Mouse (Mus musculus) hindbrain, embryonic 10.5 days (tissue): Measurements from ENCODE around the gene Prkaa1. TPM values are rescaled to one million over a fixed set of nuclear protein-coding genes. Genes with fewer than 3 reads are reported as not detected.

Experiments used
- DNase-seq: peaks from one replicate; pipeline ENCODE4 v3.0.0-alpha.2; 2017; ENCODE audit warnings: low spot score
- H3K27ac ChIP-seq: fragments of 300-500 bp; sonication (generic); 2 replicates; pipeline ENCODE4 v1.5.1; 2016; ENCODE audit warnings: mild to moderate bottlenecking, moderate library complexity
- H3K27me3 ChIP-seq: fragments of 300-500 bp; sonication (generic); 2 replicates; pipeline ENCODE4 v1.6.1; 2016; ENCODE audit warnings: mild to moderate bottlenecking; ENCODE audit not compliant: poor library complexity, insufficient read depth, severe bottlenecking
- H3K36me3 ChIP-seq: fragments of 300-500 bp; sonication (generic); 2 replicates; pipeline ENCODE4 v1.6.1; 2016; ENCODE audit warnings: mild to moderate bottlenecking, moderate library complexity
- H3K4me1 ChIP-seq: fragments of 300-500 bp; sonication (generic); replicated peaks from 2 replicates; pipeline ENCODE4 v1.6.1; 2016; ENCODE audit warnings: mild to moderate bottlenecking
- H3K4me3 ChIP-seq: fragments of 300-500 bp; sonication (generic); 2 replicates; pipeline ENCODE4 v1.5.1; 2016; ENCODE audit warnings: mild to moderate bottlenecking, moderate library complexity
- H3K9me3 ChIP-seq: fragments of 300-500 bp; sonication (generic); 2 replicates; pipeline ENCODE4 v1.6.1; 2016; ENCODE audit warnings: mild to moderate bottlenecking, moderate library complexity
- WGBS: fragments of 180-500 bp; shearing (Covaris S2); methylation state at CpG from one replicate; pipeline ENCODE4 v1.1.7; 2016; 5-methylcytosine and 5-hydroxymethylcytosine counted together
- polyA plus RNA-seq: library from polyadenylated mRNA; unstranded; fragments of >200 nt; fragmentation: Nextera tagmentation; extraction: Ambion mirVana; gene quantifications from 2 replicates; pipeline ENCODE4 v1.2.1, GENCODE M21; 2016

Prkaa1 gene
- polyA plus RNA-seq, 1 experiment from 2014 or later = 14.2 TPM

GRCm38 (mm10) chr15:5155093-5155492, 11.4 kb downstream of the Prkaa1 start:
- 0 out of 2 replicates have a peak, but pooled peaks cover 2% of the 10 kb centered on the region for H3K4me1 ChIP-seq
- H3K4me3 ChIP-seq = no peak overlapping the region
- H3K27me3 ChIP-seq = no peaks in the 10 kb centered on the region
- no peak for DNase-seq
- WGBS = 86% methylated on average over 5 of the region's 5 CpGs
- H3K27ac ChIP-seq = no peak overlapping the region
- H3K36me3 ChIP-seq = no peaks in the 10 kb centered on the region
- H3K9me3 ChIP-seq = no peaks in the 10 kb centered on the region

- 94% methylated on average over 4 of the region's 4 CpGs for whole genome bisulfite sequencing
- no peak for DNase-seq
- Histone ChIP-seq H3K36me3 (peaks cover 8% of the 10 kb centered on the region), H3K4me3 (no peak overlapping the region), H3K4me1 (0 out of 2 replicates have a peak, but pooled peaks cover 2% of the 10 kb centered on the region), H3K27ac (no peak overlapping the region), H3K9me3 (no peaks in the 10 kb centered on the region), H3K27me3 (no peaks in the 10 kb centered on the region)
Observed at GRCm38 (mm10) chr15:5156355-5156754, 12.7 kb downstream of the Prkaa1 start.

- 87% methylated on average over 1 of the region's 1 CpGs for WGBS
- Histone ChIP-seq H3K36me3 (peaks cover 15% of the 10 kb centered on the region), H3K27ac (no peak overlapping the region), H3K4me1 (0 out of 2 replicates have a peak, but pooled peaks cover 2% of the 10 kb centered on the region), H3K9me3 (no peaks in the 10 kb centered on the region), H3K4me3 (no peak overlapping the region), H3K27me3 (no peaks in the 10 kb centered on the region)
- no peak for DNase-seq
Observed at GRCm38 (mm10) chr15:5157386-5157785, 13.7 kb downstream of the Prkaa1 start.

- 80% methylated on average over 6 of the region's 6 CpGs for WGBS
- Histone ChIP-seq H3K27ac (no peak overlapping the region), H3K27me3 (no peaks in the 10 kb centered on the region), H3K4me3 (no peak overlapping the region), H3K36me3 (peaks cover 26% of the 10 kb centered on the region), H3K9me3 (no peaks in the 10 kb centered on the region), H3K4me1 (0 out of 2 replicates have a peak, but pooled peaks cover 2% of the 10 kb centered on the region)
- no peak for DNase-seq
Observed at GRCm38 (mm10) chr15:5158827-5159226, 15.2 kb downstream of the Prkaa1 start.

- H3K27me3 ChIP-seq = no peaks in the 10 kb centered on the region
Observed at GRCm38 (mm10) chr15:5165121-5165773, 21.6 kb downstream of the Prkaa1 start.

GRCm38 (mm10) chr15:5173217-5173820, 29.7 kb downstream of the Prkaa1 start:
- no peak overlapping the region for H3K27ac ChIP-seq
- H3K4me1 ChIP-seq = no peaks in the 10 kb centered on the region
- H3K4me3 ChIP-seq = no peak overlapping the region
- no peak for DNase-seq
- 92% methylated on average over 12 of the region's 12 CpGs for WGBS
- no peaks in the 10 kb centered on the region for H3K27me3 ChIP-seq
- peaks cover 84% of the 10 kb centered on the region for H3K36me3 ChIP-seq
- H3K9me3 ChIP-seq = no peaks in the 10 kb centered on the region

More at GRCm38 (mm10) chr15:5165121-5165773, 21.6 kb downstream of the Prkaa1 start:
- H3K36me3 ChIP-seq = peaks cover 67% of the 10 kb centered on the region
- no peak overlapping the region for H3K27ac ChIP-seq
- no peak for DNase-seq
- WGBS = 90% methylated on average over 12 of the region's 12 CpGs
- H3K9me3 ChIP-seq = no peaks in the 10 kb centered on the region
- no peaks in the 10 kb centered on the region for H3K4me1 ChIP-seq
- H3K4me3 ChIP-seq = no peak overlapping the region

GRCm38 (mm10) chr15:5184668-5185330, 41.1 kb downstream of the Prkaa1 start:
- no peak for DNase-seq

GRCm38 (mm10) chr15:5185366-5186292, 42.0 kb downstream of the Prkaa1 start, which contains the start of gene Ttc33:
Ttc33 (plus strand) TSS chr15:5185525.
- peak within 1 kb of the TSS; percentile 98 for H3K4me3 ChIP-seq
- H3K27me3 ChIP-seq = no peaks in the 10 kb centered on the region
- peaks cover 18% of the 10 kb centered on the region for H3K4me1 ChIP-seq
- no peaks in the 10 kb centered on the region for H3K9me3 ChIP-seq
- WGBS = under 1% methylated on average over 55 of the region's 55 CpGs
- H3K36me3 ChIP-seq = peaks cover 14% of the 10 kb centered on the region
- peak within 1 kb of the TSS; percentile 93 for H3K27ac ChIP-seq
- DNase-seq = peak; percentile 70

More at GRCm38 (mm10) chr15:5184668-5185330, 41.1 kb downstream of the Prkaa1 start:
- H3K4me1 ChIP-seq = peaks cover 18% of the 10 kb centered on the region
- peak overlapping the region; percentile 98 for H3K4me3 ChIP-seq
- peak overlapping the region; percentile 93 for H3K27ac ChIP-seq
- H3K27me3 ChIP-seq = no peaks in the 10 kb centered on the region
- WGBS = 46% methylated on average over 11 of the region's 11 CpGs
- H3K9me3 ChIP-seq = no peaks in the 10 kb centered on the region
- peaks cover 10% of the 10 kb centered on the region for H3K36me3 ChIP-seq

- peak overlapping the region; percentile 93 for H3K27ac ChIP-seq
- peaks cover 18% of the 10 kb centered on the region for H3K36me3 ChIP-seq
- DNase-seq = no peak
- H3K9me3 ChIP-seq = no peaks in the 10 kb centered on the region
- peak overlapping the region; percentile 98 for H3K4me3 ChIP-seq
- H3K4me1 ChIP-seq = peaks cover 18% of the 10 kb centered on the region
- 46% methylated on average over 10 of the region's 10 CpGs for WGBS
- no peaks in the 10 kb centered on the region for H3K27me3 ChIP-seq
Observed at GRCm38 (mm10) chr15:5186293-5186675, 42.6 kb downstream of the Prkaa1 start.

- DNase-seq = no peak
- H3K9me3 ChIP-seq = no peaks in the 10 kb centered on the region
- H3K4me3 ChIP-seq = no peak overlapping the region
- H3K27ac ChIP-seq = no peak overlapping the region
- H3K27me3 ChIP-seq = no peaks in the 10 kb centered on the region
- H3K4me1 ChIP-seq = peaks cover 18% of the 10 kb centered on the region
- H3K36me3 ChIP-seq = peaks cover 24% of the 10 kb centered on the region
- 50% methylated on average over 4 of the region's 4 CpGs for WGBS
Observed at GRCm38 (mm10) chr15:5187116-5187515, 43.5 kb downstream of the Prkaa1 start.

GRCm38 (mm10) chr15:5188029-5188428, 44.4 kb downstream of the Prkaa1 start:
- no peak overlapping the region for H3K4me3 ChIP-seq
- H3K27me3 ChIP-seq = no peaks in the 10 kb centered on the region
- no peak for DNase-seq
- peaks cover 24% of the 10 kb centered on the region for H3K36me3 ChIP-seq
- H3K9me3 ChIP-seq = no peaks in the 10 kb centered on the region
- no peak overlapping the region for H3K27ac ChIP-seq
- peaks cover 18% of the 10 kb centered on the region for H3K4me1 ChIP-seq
- 96% methylated on average over 1 of the region's 1 CpGs for WGBS

- Histone ChIP-seq H3K27ac (no peak overlapping the region), H3K4me3 (no peak overlapping the region), H3K36me3 (peaks cover 24% of the 10 kb centered on the region), H3K27me3 (no peaks in the 10 kb centered on the region), H3K9me3 (no peaks in the 10 kb centered on the region), H3K4me1 (peaks cover 13% of the 10 kb centered on the region)
- DNase-seq = no peak
- 77% methylated on average over 10 of the region's 10 CpGs for WGBS
Observed at GRCm38 (mm10) chr15:5189504-5190093, 45.9 kb downstream of the Prkaa1 start.
